Mouse (Mus musculus): ENCODE measurements around the gene Eml1. TPM values are rescaled to one million over a fixed set of nuclear protein-coding genes. Genes with fewer than 3 reads are reported as not detected.

Eml1 gene
- polyA plus RNA-seq, 1 experiment from 2014 or later = 77.5 TPM

GRCm38 (mm10) chr12:108564910-108565506 lies 194.3 kb downstream of the Eml1 start:
- H3K4me1 ChIP-seq = 0 out of 2 replicates have a peak, but pooled peaks cover 5% of the 10 kb centered on the region
- no peak overlapping the region for H3K27ac ChIP-seq
- ATAC-seq (replicated peaks; ENCODE audit: low FRiP score) = no peak
- H3K4me3 ChIP-seq (replicated peaks) = no peak overlapping the region
- H3K36me3 ChIP-seq = peaks cover 3% of the 10 kb centered on the region; the same call in 1 of the 2 replicates
- no peak overlapping the region for H3K4me2 ChIP-seq
- H3K27me3 ChIP-seq = no peaks in the 10 kb centered on the region
- 86% methylated on average over 12 of the region's 12 CpGs for WGBS
- H3K9me3 ChIP-seq (replicated peaks) = no peaks in the 10 kb centered on the region
- H3K9ac ChIP-seq = no peak overlapping the region

DNA sequence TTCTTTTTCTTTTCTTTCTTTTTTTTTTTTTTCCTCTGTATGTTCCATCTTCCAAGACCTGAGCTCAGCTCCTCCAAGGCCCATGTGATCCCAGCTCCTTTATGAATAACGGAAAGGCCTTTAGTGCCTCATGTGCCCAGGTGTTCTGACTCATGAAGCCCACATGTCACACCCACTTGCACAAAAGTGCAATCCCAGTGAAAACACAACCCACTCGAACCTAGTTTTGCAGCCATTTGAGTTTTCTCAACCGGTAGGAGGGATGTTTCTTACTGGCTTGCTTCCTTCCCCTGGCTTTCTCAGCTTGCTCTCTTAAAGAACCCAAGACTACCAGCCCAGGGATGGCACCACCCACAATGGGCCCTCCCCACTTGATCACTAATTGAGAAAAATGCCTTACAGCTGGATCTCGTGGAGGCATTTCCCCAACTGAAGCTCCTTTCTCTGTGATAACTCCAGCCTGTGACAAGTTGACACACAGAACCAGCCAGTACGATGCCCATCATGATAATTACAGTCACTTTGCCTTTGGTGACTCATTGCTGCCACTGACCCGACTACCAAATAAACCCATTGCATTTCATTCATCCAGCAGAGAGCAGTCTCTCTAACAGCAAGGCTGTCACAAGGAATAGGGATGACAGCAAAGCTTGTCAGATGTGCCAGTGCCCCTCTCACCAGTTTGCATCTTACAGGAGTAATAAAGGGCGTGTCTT lies 208.6 kb downstream of the Eml1 start:
- H3K4me3 ChIP-seq (replicated peaks) = no peak overlapping the region
- no peaks in the 10 kb centered on the region for H3K9me3 ChIP-seq (replicated peaks)
- no peak overlapping the region for H3K9ac ChIP-seq
- no peaks in the 10 kb centered on the region for H3K4me1 ChIP-seq
- H3K27ac ChIP-seq = no peak overlapping the region
- peaks cover 37% of the 10 kb centered on the region for H3K36me3 ChIP-seq
- ATAC-seq (replicated peaks; ENCODE audit: low FRiP score) = no peak
- 74% methylated on average over 7 of the region's 7 CpGs for WGBS
- no peaks in the 10 kb centered on the region for H3K27me3 ChIP-seq
- no peak overlapping the region for H3K4me2 ChIP-seq

DNA sequence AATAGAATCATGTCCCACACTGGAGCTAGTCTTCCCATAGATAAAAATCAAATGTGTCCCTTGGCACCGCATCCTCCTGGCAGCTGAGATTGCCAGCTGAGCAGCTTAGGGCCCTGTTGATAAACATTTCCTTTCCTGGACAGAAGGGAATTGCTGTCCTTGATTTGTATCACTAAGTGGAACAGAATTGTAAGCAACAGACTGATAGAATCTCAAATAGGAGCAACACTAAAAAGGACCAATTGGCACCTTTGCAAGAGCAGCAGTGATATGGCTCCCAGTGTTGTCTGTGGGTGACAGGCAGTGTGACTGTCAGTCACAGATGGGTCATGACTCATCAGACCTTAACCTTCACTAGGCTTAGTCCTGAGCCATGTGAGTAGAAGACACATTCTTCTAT lies 213.0 kb downstream of the Eml1 start:
- ATAC-seq (replicated peaks; ENCODE audit: low FRiP score) = no peak
- H3K27me3 ChIP-seq = no peaks in the 10 kb centered on the region
- H3K27ac ChIP-seq = no peak overlapping the region
- H3K9ac ChIP-seq = no peak overlapping the region
- no peaks in the 10 kb centered on the region for H3K9me3 ChIP-seq (replicated peaks)
- H3K4me2 ChIP-seq = no peak overlapping the region
- H3K36me3 ChIP-seq = peaks cover 34% of the 10 kb centered on the region
- H3K4me1 ChIP-seq = no peaks in the 10 kb centered on the region
- 91% methylated on average over 1 of the region's 1 CpGs for WGBS
- no peak overlapping the region for H3K4me3 ChIP-seq (replicated peaks)

Other genes with a start within 250 kb of the Eml1 start
- gene Setd3, start 191.6 kb upstream of the Eml1 start, polyA plus RNA-seq (2015; fragmentation: Nextera tagmentation; extraction: Ambion mirVana) = 87.1 and 87.2 TPM in 2 replicates
- 3.2 and 3.7 TPM in 2 replicates for gene Ccnk, start 191.4 kb upstream of the Eml1 start, polyA plus RNA-seq (2015; fragmentation: Nextera tagmentation; extraction: Ambion mirVana)
- gene Ccdc85c, start 95.5 kb upstream of the Eml1 start, polyA plus RNA-seq (2015; fragmentation: Nextera tagmentation; extraction: Ambion mirVana) = 7.7 and 8.1 TPM in 2 replicates
- 0.55 and 1.00 TPM in 2 replicates for gene Hhipl1, start 64.7 kb upstream of the Eml1 start, polyA plus RNA-seq (2015; fragmentation: Nextera tagmentation; extraction: Ambion mirVana)
- 10.0 and 10.9 TPM in 2 replicates for gene Cyp46a1, start 36.6 kb upstream of the Eml1 start, polyA plus RNA-seq (2015; fragmentation: Nextera tagmentation; extraction: Ambion mirVana)
- 45.3 and 47.1 TPM in 2 replicates for gene Evl, start 183.8 kb downstream of the Eml1 start, polyA plus RNA-seq (2015; fragmentation: Nextera tagmentation; extraction: Ambion mirVana)

All from kidney, embryonic 15.5 days (tissue).